Mouse (Mus musculus) layer of hippocampus, adult 11-12 months (tissue): Measurements from ENCODE around the gene Rictor.
A peak's percentile ranks its signal among the peaks of the same experiment; 100 is the strongest.

Source experiments
- DNase-seq: peaks from one replicate; pipeline ENCODE4 v3.0.0; 2022; ENCODE audit warnings: low spot score

Gene Rictor

DNA sequence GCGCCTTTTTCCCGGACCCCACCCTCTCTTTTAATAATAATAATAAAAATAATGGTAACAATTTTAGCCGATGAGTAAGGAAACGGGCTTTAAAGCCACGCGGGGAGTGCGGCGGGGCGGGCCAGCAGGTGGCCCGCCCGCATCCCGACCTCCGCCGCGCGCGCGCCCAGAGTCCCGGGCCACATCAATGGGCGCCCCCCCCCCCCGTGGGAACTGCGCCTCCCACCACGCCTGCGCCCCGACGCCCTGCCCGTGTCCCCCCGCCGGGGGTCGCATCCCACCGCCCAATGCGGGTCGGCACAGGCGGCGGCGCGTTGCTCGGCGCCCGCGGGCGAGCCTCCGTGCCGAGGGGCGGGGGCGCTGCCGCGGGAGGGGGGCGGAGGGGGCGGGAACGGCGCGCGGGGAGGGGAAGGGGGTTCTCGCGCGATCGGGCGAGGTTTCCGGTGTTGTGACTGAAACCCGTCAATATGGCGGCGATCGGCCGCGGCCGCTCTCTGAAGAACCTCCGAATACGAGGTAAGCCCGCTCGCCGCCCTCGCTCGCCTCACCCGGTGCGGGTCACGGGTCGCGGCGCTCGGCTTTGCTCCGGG lies at the start of gene Rictor:
TSS of gene Rictor (plus strand) at position 444 of the 590 bp plus-strand sequence.
- peak; percentile 77 for DNase-seq

DNA sequence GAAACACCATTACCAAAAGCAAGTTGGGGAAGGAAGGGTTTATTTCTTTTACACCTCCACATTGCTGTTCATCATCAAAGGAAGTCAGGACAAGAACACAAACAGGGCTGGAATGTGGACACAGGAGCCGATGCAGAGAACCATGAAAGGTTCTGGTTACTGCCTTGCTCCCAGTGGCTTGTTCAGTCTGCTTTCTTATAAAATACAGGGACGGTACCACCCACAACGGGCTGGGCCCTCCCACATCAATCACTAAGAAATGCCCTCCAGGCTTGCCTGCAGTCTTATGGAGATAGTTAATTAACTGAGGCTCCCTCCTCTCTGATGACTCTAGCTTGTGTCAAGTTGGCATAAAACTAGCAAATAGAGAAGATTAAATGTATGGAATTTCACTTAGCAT lies 46.2 kb upstream of the Rictor start:
- DNase-seq = no peak

DNA sequence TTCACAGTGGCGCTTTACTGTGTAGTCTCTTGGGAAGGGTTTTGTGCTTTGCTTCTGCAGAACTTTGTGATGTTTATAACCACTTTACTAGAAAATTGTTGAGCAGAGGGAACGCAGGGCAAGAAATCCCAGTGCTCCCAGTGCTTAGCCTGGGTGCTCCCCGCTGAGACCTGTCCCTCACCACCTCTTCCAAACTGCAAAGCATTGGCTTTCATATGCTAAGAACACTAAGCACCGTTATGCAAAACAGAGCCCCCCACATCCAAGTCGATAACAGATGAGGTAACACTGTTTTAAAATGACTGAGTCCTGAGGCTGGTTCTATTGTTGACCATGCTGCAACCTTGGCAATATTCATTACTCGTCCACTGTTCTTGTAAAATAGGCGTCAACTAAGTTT lies 44.2 kb upstream of the Rictor start:
- no peak for DNase-seq

DNA sequence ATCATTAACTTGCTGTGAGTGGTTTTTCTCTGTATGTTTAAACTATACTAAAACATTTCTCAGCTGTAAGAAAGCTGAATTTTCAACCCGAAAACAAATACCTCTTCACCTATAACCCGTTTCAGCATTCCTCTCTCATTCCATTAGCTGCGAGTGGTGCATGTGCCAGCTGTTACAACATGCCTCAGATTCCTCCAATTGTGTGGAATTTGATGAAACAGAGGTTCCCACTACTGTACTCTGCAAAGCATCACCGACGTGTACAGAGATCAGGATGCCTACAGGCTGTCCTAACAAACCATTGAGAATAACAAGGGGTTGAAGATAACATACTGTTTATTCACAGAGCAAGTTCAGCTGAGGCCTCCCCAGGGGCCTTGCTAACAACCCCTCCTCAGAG lies 42.1 kb upstream of the Rictor start:
- no peak for DNase-seq

DNA sequence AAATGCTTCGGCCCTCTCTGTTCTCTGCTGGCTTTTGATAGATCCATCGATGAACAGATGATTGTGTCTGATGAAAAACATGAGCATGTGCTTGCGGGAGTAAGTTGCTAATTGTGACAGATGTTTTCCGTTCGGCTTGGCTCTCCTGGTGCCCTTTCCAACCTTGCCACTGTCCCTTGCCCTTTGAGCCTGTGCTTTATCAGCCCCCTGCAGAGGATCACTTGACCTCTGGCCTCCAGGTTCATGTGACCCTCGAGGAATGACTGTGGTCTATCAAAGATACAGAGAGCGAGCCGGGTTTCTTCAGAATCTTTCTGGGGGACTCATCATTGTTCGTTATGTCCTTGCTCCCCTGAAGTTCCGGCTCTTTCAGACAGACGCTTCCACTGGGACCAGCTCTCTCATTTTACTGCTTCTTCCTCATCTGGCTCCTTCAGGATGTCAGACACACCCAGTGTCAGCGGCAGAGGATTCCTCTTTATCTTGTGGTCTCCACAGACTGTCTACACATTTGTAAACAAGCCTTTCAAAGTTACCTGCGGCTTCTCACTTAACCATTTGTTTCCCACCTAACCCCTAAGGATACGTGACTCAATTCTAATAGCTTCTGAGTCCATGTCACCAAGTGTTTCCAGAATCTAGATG lies 39.3 kb upstream of the Rictor start:
- no peak for DNase-seq

DNA sequence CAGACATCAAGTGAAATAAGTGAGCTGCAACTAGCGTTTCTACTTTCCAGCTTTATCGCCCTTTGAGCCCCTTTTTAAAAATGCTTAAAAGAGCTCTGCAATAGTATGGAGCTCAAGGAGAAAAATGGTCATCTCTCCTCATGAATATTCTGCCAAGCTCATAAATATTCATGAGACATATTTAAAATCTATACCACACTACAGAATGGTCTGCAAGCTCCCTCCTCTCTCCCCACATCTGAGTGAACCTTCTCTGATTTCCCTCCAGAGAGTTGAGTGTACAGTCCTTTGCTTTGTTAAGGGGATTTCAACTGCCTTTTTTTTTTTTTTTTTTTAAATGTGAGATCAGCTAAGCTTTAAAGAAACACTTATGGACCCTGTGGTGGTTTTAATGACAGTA lies 29.7 kb upstream of the Rictor start:
- DNase-seq = no peak

DNA sequence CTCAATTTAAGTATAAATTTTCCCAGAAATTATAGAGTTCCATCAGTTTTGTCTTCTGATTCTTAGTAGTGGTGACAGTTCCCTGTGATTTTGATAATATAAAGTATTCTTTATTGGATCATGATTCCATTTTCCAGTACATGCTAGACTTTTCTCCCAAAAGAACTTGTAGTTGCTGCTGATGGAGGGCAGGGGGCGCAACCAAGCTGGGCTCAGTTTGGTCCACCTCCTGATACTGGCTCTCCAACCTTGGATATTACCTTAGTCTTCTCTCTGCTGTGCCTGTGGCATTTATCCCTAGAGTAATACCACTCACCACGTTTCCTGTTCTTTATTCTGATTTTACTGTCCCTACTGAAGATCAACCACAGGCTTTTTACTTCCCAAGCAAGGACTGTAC lies 6.0 kb upstream of the Rictor start:
- no peak for DNase-seq

DNA sequence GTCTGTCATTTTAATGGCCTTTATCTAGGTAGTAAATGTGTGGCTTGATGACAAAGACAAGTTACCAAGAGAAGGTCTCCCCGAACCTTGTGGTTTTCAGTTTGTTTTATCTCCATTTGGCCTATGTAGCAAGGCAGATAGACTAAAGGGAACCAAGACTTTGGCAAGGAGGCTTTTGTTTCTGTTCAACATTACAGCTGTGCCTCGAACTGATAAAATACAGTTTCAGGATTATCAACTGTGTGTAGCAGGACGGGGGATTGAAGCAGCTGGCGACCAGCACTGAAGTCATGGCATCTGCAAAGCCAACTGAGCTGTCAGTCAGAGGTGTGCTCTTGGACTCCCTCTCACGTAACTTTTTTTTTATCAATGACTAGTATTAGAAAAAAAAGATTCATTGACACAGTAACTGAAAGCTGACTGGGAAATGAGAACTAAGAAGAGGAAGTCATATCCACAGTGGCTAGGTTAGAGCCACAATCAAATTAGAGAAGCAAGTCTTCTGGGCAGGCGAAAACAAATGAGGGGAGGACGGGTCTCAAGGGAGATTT lies 2.8 kb upstream of the Rictor start:
- no peak for DNase-seq

DNA sequence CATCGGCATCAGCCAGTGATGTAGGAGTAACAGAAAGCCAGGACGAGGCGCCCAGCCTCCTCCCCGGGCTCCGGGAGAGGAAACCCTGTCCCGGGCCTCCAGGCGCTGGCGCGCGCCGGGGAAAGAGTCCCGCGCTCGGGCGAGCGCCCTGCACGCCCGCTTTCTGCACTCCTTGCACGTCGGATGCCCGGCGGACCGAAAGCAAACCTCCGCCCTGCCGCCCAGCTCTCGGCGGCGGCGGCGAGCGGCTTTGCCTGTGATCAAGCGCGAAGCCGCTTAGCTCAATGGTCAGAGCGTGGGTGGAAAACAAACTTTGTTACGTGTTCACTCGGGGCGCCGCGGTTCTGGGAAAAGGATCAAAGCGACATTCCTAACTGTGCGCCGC lies 636 bp upstream of the Rictor start:
- DNase-seq = peak; percentile 56

DNA sequence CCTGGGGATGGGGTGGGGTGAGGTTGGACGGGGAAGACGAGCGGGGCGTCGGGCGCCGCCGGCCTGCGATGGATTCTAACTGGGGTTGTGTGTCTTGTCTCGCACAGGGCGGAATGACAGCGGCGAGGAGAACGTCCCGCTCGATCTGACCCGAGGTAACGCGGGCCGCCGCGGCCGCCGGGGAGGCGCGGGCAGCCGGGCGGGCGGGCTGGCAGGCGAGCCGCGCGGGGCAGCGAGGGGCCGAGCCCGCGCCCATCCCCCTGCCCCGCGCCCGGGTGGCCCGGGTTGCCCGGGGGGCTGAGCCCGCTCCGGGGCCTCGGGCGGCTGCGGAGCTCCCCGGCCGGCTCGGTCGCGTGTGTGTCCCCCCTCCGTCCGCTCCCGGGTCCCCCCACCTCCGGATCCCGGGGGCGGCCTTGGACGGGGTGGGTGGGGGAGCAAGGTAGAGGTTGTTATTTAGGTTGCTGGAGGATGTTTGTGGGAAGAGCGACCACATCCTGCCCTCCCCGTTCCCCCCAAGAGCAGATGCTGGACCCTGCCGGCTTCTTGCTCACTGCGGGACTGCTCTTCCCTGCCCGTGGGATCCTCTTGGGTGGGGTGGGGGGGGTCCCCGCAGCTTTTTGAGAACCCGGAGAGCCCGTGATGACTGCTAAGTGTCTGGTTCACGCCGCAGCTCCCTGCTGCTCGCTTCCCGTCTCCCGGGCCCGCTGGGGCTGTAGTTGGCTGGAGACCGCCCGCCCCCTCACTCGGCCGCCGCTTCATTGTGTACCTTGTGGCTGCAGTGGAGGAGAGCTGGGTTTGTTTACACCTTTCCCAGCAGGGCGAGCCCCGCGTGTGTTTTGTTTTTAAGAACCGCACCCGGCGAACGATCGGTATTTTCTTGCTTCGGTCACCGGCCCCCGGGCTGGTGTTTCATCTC lies 605 bp downstream of the Rictor start:
- DNase-seq = peak; percentile 13

DNA sequence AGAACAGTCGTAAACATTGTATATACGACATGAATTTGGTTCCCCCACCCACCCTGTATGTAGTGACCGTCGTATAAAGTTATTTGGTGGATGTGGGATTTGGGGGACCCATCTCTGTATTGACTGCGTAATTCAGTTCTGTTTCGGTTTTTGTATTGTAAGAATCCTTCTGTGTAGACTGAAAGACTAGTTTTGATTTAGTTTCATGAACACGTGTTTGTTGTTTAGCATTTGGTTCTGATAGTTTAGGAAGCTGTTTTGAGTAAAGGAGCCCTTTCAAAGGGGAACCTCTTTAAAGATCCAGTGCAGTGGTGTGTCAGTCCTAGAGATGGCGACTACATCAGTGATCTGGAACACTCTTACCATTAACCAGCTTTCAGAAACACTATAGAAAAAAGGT lies 1.4 kb downstream of the Rictor start:
- DNase-seq = no peak

DNA sequence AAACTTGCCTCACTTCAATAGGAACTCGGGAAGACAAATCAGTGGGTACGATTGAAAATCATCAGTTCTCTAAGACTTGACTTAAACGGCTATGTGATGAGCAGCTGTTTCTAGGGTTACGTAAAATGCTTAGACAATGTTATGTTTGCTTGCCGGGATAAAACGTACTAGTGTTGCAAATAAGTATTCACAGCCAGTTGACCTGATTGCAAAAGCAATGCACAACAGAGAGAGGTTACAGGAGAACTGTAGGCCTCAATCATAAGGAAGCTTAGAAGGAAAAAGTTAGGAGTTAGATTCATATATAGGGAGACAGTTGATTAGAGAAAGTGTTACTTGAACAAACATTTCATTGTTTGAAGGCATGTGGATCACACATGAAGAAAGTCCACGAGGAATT lies 2.2 kb downstream of the Rictor start:
- DNase-seq = no peak

DNA sequence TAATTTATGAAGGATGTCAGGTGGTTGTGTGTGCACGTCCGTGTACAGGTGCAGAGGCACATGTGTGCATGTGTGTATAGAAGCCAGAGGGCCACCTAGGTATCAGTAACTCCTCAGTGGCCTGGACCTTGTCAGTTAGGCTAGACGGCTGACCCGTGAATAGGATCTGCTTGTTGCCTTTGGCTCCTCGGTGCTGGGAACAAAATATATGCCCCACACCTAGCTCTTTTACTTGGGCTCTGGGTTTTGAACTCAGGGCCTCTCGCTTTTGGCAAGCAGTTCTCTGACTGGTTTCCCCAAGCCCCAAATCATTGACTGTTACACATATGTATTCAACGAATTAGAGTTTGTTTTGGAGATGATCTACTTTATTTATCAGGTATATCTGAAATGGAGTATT lies 3.0 kb downstream of the Rictor start:
- DNase-seq = no peak

DNA sequence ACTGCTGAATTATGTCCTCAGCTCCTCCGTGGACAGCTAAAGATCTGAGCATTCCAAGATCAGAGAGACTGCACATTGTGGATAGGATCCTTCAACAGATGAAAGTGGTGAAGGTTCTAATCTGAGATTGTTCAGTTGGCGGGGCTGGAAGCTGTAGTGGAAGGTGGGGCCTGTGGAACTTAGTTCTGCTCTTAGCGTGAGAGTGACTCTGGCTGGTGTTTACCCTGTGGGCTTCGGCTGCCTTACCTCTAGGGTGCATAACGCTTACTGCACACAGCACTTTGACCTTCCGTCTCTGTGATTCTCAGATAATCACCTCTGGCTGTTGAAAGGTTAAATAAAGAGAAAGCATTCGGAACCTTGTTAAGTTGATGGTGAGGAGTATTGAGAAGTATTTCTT lies 6.6 kb downstream of the Rictor start:
- no peak for DNase-seq

DNA sequence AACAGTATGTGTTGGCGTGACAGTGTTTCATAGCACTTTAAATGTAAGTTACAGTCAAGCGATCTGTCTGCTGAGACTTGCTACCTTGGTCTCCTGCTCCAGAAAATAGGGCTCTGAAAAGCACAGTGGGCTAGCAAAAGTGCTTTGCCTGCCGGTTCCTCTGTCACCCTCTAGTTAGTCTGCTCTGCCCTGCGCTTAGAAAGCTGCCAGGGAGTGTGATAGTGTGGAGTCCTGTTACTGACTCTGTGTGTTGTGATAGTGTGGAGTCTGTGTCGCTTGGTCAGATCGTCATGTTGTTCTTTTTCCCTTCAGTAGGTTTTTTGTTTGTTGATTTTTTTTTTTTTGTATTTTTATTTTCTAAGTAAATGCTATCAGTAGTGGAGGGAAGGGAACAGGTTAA lies 7.1 kb downstream of the Rictor start:
- no peak for DNase-seq

DNA sequence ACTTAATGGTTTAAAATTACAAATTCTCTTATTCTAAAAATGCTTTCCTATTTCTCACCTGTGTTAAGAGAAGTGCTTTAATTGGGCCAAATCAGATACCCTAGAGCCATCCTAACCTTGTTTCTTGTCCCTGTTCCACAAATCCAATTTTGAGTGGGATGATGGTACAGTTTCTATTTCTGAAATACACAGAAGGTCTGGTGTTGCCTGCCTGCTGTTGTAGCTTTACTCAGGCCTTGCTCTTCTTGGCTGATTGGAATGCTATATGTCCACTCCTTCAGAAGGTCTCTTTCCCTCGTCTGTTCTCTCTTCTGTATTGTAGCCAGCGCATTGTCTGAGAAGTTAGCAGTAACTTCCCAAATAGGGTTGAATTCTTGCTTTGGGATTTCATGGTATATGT lies 13.2 kb downstream of the Rictor start:
- DNase-seq = no peak

DNA sequence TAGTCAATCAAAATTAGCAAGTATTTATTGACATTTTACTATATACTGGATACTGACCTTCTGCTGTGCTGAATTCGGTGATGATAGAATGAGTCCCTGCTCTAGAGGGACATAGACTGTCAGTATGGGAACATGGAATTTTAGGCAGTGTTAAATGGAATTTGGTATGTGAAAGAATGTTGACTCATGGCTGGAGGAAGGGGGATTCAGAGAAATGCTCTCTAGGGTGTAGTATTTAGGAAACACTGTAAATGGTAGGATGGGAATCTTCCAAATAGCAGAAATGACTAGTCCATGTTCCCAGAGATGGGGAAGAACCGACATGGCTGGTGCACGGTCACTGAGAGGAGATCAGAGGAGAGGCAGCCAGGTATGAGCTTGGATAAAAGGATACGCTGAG lies 13.6 kb downstream of the Rictor start:
- no peak for DNase-seq

DNA sequence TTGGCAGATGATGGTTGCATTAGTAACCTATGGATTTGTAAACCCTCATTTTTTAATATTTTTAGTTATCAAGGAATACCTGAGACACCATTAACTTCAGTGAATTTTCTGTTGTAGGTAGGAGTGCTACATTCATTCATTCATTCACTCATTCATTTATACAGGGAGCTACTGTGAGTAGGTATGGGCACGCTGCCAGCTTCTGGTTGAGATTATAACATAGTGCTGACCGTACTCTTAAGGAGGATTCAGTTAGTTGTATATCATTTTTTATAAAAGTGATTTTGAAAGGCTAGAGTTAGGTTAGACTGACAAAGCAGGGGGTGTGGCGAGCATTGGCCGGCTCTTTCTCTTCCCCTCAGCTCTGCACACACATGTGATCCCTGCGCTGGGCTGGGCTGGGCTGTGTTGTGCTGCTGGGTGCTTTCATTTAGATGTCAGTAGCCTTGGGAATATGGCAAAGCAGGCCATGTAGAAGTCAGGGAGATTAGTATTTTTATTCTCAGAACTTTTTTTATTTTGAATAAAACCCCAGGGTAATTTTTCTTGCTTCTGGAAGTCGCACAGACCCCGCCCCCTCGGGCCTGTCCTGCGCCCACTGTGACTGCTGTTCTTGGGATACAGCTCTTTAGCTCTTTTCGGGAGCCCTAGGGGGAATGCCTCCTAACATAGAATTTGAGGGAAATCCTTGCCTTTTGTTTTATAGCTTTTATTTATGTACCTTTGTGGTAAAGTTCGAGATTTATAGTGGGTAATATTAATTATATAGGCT lies 14.4 kb downstream of the Rictor start:
- DNase-seq = no peak

DNA sequence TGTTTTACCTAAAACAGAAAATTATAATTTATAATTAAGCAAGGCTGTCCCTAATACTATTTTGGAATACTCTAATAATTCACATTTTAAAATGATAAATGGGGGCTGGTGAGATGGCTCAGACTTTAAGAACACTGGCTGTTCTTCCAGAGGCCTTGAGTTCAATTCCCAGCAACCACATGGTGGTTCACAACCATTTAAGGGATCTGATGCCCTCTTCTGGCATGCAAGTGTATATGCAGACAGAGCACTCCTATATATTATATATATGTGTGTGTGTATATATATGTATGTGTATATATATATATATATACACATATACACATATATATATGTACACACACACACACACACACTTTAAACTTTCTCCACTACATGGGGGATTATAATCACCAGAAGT lies 15.2 kb downstream of the Rictor start:
- DNase-seq = no peak

DNA sequence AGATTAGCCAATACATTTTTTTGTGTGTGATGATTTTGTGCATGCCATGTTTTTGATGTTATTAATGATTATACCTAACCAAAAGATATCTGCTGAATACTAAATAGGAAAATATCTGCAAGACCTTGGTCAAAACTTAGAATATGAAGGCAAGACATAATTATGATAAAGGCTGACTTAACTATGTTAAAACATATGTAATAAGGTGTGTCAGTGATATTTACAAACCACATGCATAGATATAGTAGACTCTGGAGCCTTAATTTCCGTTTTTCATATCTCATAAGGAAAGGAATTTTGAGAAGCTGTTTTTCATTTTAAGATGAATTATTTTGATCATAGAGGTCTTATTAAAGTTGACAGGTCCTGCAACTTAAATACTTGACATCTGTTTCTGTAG lies 16.3 kb downstream of the Rictor start:
- DNase-seq = no peak

DNA sequence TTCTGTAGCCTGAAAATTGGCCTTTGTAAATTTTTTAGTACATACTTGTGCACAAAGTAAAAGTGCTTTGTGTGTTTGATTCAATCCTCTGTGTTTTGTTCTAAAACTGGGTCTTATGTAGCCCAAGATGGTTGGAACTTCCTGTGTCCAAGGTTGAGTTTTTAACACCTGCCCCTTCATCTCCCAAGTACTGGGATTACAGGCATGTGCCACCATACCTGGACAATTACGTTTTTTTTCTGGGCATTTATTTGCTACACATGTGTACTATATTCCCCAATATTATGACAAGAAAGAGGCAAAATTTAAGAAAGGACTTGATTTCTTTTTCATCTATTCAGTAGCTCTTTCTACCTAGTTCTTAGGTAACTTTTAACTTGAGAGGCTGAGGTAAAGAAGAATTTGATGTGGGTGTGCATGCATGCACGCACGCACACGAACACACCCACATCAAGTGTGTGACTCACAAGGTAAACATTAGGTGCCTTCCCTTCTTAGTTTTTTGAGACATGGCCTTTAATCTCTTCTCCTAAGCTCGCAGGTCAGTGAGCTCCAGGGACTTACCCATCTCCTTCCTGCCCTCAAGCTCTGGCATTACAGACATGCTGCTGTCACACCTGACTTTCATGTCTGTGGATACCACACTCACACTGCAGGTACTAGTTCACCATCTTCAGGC lies 18.1 kb downstream of the Rictor start:
- DNase-seq = no peak

DNA sequence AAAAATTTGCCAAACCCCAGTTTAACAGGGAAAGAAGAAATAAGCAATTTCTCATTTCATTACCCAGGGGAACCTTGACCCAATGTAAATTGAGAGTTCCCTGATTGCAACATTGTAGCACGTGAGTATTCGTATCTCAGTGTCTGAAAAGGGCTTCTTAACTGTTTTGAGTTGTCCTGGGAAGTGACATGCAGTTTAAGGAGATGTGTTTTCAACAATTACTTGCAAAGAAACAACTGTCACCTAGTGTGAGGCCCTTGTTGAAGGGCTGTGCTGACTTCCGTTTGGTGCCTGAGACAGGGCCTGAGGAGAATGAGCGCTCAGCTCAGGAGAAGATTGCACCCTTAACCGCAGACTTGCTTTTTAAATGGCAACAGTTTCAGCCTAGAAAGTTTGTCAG lies 24.9 kb downstream of the Rictor start:
- DNase-seq = no peak
